Mouse (Mus musculus): ENCODE data around the gene 1700015F17Rik.

Gene 1700015F17Rik

GRCm38 (mm10) chr5:5479043-5479442 is at the start of gene 1700015F17Rik:
Gene 1700015F17Rik (minus strand): TSS chr5:5479143.
- no peak for DNase-seq

GRCm38 (mm10) chr5:5515411-5515810 is 36.5 kb upstream of the 1700015F17Rik start:
- DNase-seq, result no peak

GRCm38 (mm10) chr5:5514196-5515076 is 35.5 kb upstream of the 1700015F17Rik start, which contains the start of gene Cldn12:
Gene Cldn12 (minus strand): TSS chr5:5514958.
- peak; percentile 95 for DNase-seq

- no peak for DNase-seq
Measured at GRCm38 (mm10) chr5:5511401-5511800, 32.5 kb upstream of the 1700015F17Rik start.

GRCm38 (mm10) chr5:5510989-5511388 is 32.0 kb upstream of the 1700015F17Rik start:
- no peak for DNase-seq

GRCm38 (mm10) chr5:5510304-5510887 is 31.5 kb upstream of the 1700015F17Rik start:
- DNase-seq, result peak; percentile 23

GRCm38 (mm10) chr5:5508231-5508630 is 29.3 kb upstream of the 1700015F17Rik start:
- DNase-seq, result no peak

- peak; percentile 45 for DNase-seq
Measured at GRCm38 (mm10) chr5:5507701-5508225, 28.8 kb upstream of the 1700015F17Rik start.

GRCm38 (mm10) chr5:5504456-5504855 is 25.5 kb upstream of the 1700015F17Rik start:
- no peak for DNase-seq

GRCm38 (mm10) chr5:5503381-5503780 is 24.4 kb upstream of the 1700015F17Rik start:
- DNase-seq, result no peak

GRCm38 (mm10) chr5:5501583-5501982 is 22.6 kb upstream of the 1700015F17Rik start:
- no peak for DNase-seq

GRCm38 (mm10) chr5:5496393-5496792 is 17.4 kb upstream of the 1700015F17Rik start:
- no peak for DNase-seq

- DNase-seq, result no peak
Measured at GRCm38 (mm10) chr5:5495042-5495441, 16.1 kb upstream of the 1700015F17Rik start.

- DNase-seq, result peak; percentile 17
Measured at GRCm38 (mm10) chr5:5494269-5495005, 15.5 kb upstream of the 1700015F17Rik start.

- no peak for DNase-seq
Measured at GRCm38 (mm10) chr5:5492163-5492562, 13.2 kb upstream of the 1700015F17Rik start.

GRCm38 (mm10) chr5:5486071-5486470 is 7.1 kb upstream of the 1700015F17Rik start:
- DNase-seq, result no peak

GRCm38 (mm10) chr5:5483254-5483858 is 4.4 kb upstream of the 1700015F17Rik start:
- DNase-seq, result no peak

GRCm38 (mm10) chr5:5481662-5482061 is 2.7 kb upstream of the 1700015F17Rik start:
- no peak for DNase-seq

GRCm38 (mm10) chr5:5476133-5476532 is 2.8 kb downstream of the 1700015F17Rik start:
- no peak for DNase-seq

GRCm38 (mm10) chr5:5465256-5465655 is 13.7 kb downstream of the 1700015F17Rik start:
- DNase-seq, result no peak

GRCm38 (mm10) chr5:5431746-5432438 is 47.1 kb downstream of the 1700015F17Rik start:
- no peak for DNase-seq

GRCm38 (mm10) chr5:5423723-5424171 is 55.2 kb downstream of the 1700015F17Rik start:
- no peak for DNase-seq
